Mouse (Mus musculus) heart, adult 18-20 months (tissue): Measurements from ENCODE around the gene Trhde. TPM values are rescaled to one million over a fixed set of nuclear protein-coding genes. Genes with fewer than 3 reads are reported as not detected.

ENCODE experiments used
- DNase-seq, 2 experiments: peaks; one replicate each; pipeline ENCODE4 v3.0.0; 2021 to 2022; ENCODE audit warnings: mixed read lengths in 1 of 2
- long read RNA-seq, 2 experiments: library from polyadenylated mRNA; stranded (forward); transcript quantifications; one replicate each; pipeline ENCODE4 v2.0.0; 2021
- total RNA-seq, 2 experiments: library from RNA; stranded (reverse); gene quantifications; 2 replicates each; pipeline ENCODE4 v1.2.3; 2021

Trhde gene
- total RNA-seq, result under 1 TPM; 0.17 to 0.33 TPM
- long read RNA-seq, experiment 1, result 0 reads
- long read RNA-seq, experiment 2, full-length matches to known transcripts, result 1 of 1 reads
- long read RNA-seq, experiment 2, partial matches to known transcripts, result 0 of 1 reads
- long read RNA-seq, experiment 2, other reads (novel, unspliced or antisense), result 0 of 1 reads

GRCm38 (mm10) chr10:114802161-114802651 is at the start of gene Trhde:
Gene Trhde (minus strand): TSS chr10:114802307.
- DNase-seq, result peak in 1 of 2 experiments; percentile 8

- DNase-seq, result no peak
Measured at GRCm38 (mm10) chr10:114841966-114842365, 39.9 kb upstream of the Trhde start.

- no peak for DNase-seq
Measured at GRCm38 (mm10) chr10:114841440-114841839, 39.3 kb upstream of the Trhde start.

- DNase-seq, result no peak
Measured at GRCm38 (mm10) chr10:114831313-114831712, 29.2 kb upstream of the Trhde start.

GRCm38 (mm10) chr10:114808799-114809198 is 6.7 kb upstream of the Trhde start:
- DNase-seq, result no peak

GRCm38 (mm10) chr10:114805884-114806283 is 3.8 kb upstream of the Trhde start:
- no peak for DNase-seq

GRCm38 (mm10) chr10:114801457-114802160 is 498 bp downstream of the Trhde start:
- peak; percentile 14 to 27 for DNase-seq

- DNase-seq, result no peak
Measured at GRCm38 (mm10) chr10:114800331-114801304, 1.5 kb downstream of the Trhde start.

- DNase-seq, result peak in 1 of 2 experiments; percentile 9
Measured at GRCm38 (mm10) chr10:114799481-114799880, 2.6 kb downstream of the Trhde start.

GRCm38 (mm10) chr10:114798788-114799187 is 3.3 kb downstream of the Trhde start:
- no peak for DNase-seq

- no peak for DNase-seq
Measured at GRCm38 (mm10) chr10:114798218-114798617, 3.9 kb downstream of the Trhde start.

- no peak for DNase-seq
Measured at GRCm38 (mm10) chr10:114797664-114798063, 4.4 kb downstream of the Trhde start.

GRCm38 (mm10) chr10:114796872-114797271 is 5.2 kb downstream of the Trhde start:
- DNase-seq, result no peak

GRCm38 (mm10) chr10:114794214-114794613 is 7.9 kb downstream of the Trhde start:
- no peak for DNase-seq

GRCm38 (mm10) chr10:114765914-114766313 is 36.2 kb downstream of the Trhde start:
- no peak for DNase-seq

- DNase-seq, result no peak
Measured at GRCm38 (mm10) chr10:114762125-114762524, 40.0 kb downstream of the Trhde start.

- no peak for DNase-seq
Measured at GRCm38 (mm10) chr10:114759240-114759639, 42.9 kb downstream of the Trhde start.

GRCm38 (mm10) chr10:114758614-114759013 is 43.5 kb downstream of the Trhde start:
- no peak for DNase-seq

GRCm38 (mm10) chr10:114742755-114743705 is 59.1 kb downstream of the Trhde start:
- no peak for DNase-seq

GRCm38 (mm10) chr10:114739916-114740315 is 62.2 kb downstream of the Trhde start:
- DNase-seq, result no peak

- no peak for DNase-seq
Measured at GRCm38 (mm10) chr10:114737581-114737980, 64.5 kb downstream of the Trhde start.
